Mouse (Mus musculus) embryonic facial prominence, embryonic 15.5 days (tissue): ENCODE data around the gene Ppil6. TPM values are rescaled to one million over a fixed set of nuclear protein-coding genes. Genes with fewer than 3 reads are reported as not detected.

Experiments
- ATAC-seq: fragments of 200-750 bp; cut with Nextera tagmentation; 2 replicates; pipeline ENCODE4 v1.8.0; 2017; ENCODE audit warnings: low read depth, moderate TSS enrichment; ENCODE audit not compliant: insufficient number of reproducible peaks, low FRiP score, low TSS enrichment
- H3K27ac ChIP-seq: fragments of 300-500 bp; sonication (generic); replicated peaks from 2 replicates; pipeline ENCODE4 v1.5.1; 2015; ENCODE audit warnings: mild to moderate bottlenecking, inconsistent platforms
- H3K27me3 ChIP-seq: fragments of 300-500 bp; sonication (generic); 2 replicates; pipeline ENCODE4 v1.6.1; 2015; ENCODE audit warnings: inconsistent platforms
- H3K36me3 ChIP-seq: fragments of 300-500 bp; sonication (generic); 2 replicates; pipeline ENCODE4 v1.6.1; 2015; ENCODE audit warnings: mild to moderate bottlenecking, inconsistent platforms
- H3K4me1 ChIP-seq: fragments of 300-500 bp; sonication (generic); 2 replicates; pipeline ENCODE4 v1.6.1; 2015; ENCODE audit warnings: inconsistent platforms
- H3K4me2 ChIP-seq: fragments of 300-500 bp; sonication (generic); replicated peaks from 2 replicates; pipeline ENCODE4 v1.6.1; 2015; ENCODE audit warnings: mild to moderate bottlenecking, inconsistent platforms
- H3K4me3 ChIP-seq: fragments of 300-500 bp; sonication (generic); replicated peaks from 2 replicates; pipeline ENCODE4 v1.5.1; 2015; ENCODE audit warnings: mild to moderate bottlenecking, inconsistent platforms
- H3K9ac ChIP-seq: fragments of 300-500 bp; sonication (generic); 2 replicates; pipeline ENCODE4 v1.6.1; 2015; ENCODE audit warnings: inconsistent platforms
- H3K9me3 ChIP-seq: fragments of 300-500 bp; sonication (generic); replicated peaks from 2 replicates; pipeline ENCODE4 v1.6.1; 2016; ENCODE audit warnings: inconsistent platforms
- WGBS: fragments of 180-500 bp; shearing (Covaris S2); methylation state at CpG from one replicate; pipeline ENCODE4 v1.1.7; 2015; 5-methylcytosine and 5-hydroxymethylcytosine counted together
- polyA plus RNA-seq: library from polyadenylated mRNA; unstranded; fragments of >200 nt; fragmentation: Nextera tagmentation; extraction: Ambion mirVana; gene quantifications from 2 replicates; pipeline ENCODE4 v1.2.1, GENCODE M21; 2015

Gene Ppil6
- polyA plus RNA-seq, 1 experiment from 2014 or later, result 6.1 TPM

- Histone ChIP-seq H3K4me2 (no peak overlapping the region), H3K4me1 (peaks cover 20% of the 10 kb centered on the region), H3K9me3 (peaks cover 4% of the 10 kb centered on the region), H3K27me3 (no peaks in the 10 kb centered on the region), H3K9ac (no peak overlapping the region), H3K27ac (peak overlapping the region; percentile 65; the same call in 1 of the 2 replicates), H3K36me3 (no peaks in the 10 kb centered on the region), H3K4me3 (no peak overlapping the region)
- 55% methylated on average over 7 of the region's 7 CpGs for WGBS
- ATAC-seq, result no peak
Measured at GRCm38 (mm10) chr10:41550711-41551110, 60.5 kb downstream of the Ppil6 start.

- no peak overlapping the region for H3K4me2 ChIP-seq
- peaks cover 4% of the 10 kb centered on the region for H3K9me3 ChIP-seq
- no peak overlapping the region for H3K4me3 ChIP-seq
- no peak overlapping the region for H3K9ac ChIP-seq
- no peaks in the 10 kb centered on the region for H3K36me3 ChIP-seq
- 26% methylated on average over 3 of the region's 3 CpGs for WGBS
- peak overlapping the region; percentile 77 for H3K27ac ChIP-seq
- no peaks in the 10 kb centered on the region for H3K27me3 ChIP-seq
- H3K4me1 ChIP-seq, result peaks cover 20% of the 10 kb centered on the region
- ATAC-seq, result no peak
Measured at GRCm38 (mm10) chr10:41552319-41552718, 62.1 kb downstream of the Ppil6 start.

- Histone ChIP-seq H3K4me3 (no peak overlapping the region), H3K9ac (no peak overlapping the region), H3K4me2 (no peak overlapping the region), H3K27me3 (no peaks in the 10 kb centered on the region), H3K4me1 (peaks cover 20% of the 10 kb centered on the region), H3K36me3 (no peaks in the 10 kb centered on the region), H3K27ac (peak overlapping the region; percentile 77), H3K9me3 (peaks cover 4% of the 10 kb centered on the region)
- 23% methylated on average over 14 of the region's 14 CpGs for WGBS
- peak; percentile 82 for ATAC-seq
Measured at GRCm38 (mm10) chr10:41552847-41553589, 62.8 kb downstream of the Ppil6 start.

- Histone ChIP-seq H3K9ac (no peak overlapping the region), H3K4me1 (peaks cover 20% of the 10 kb centered on the region), H3K36me3 (no peaks in the 10 kb centered on the region), H3K4me3 (no peak overlapping the region), H3K27me3 (no peaks in the 10 kb centered on the region), H3K9me3 (peaks cover 4% of the 10 kb centered on the region), H3K27ac (peak overlapping the region; percentile 77), H3K4me2 (no peak overlapping the region)
- ATAC-seq, result no peak
- 60% methylated on average over 4 of the region's 4 CpGs for WGBS
Measured at GRCm38 (mm10) chr10:41553711-41554110, 63.5 kb downstream of the Ppil6 start.

GRCm38 (mm10) chr10:41555081-41555480 lies 64.8 kb downstream of the Ppil6 start:
- no peaks in the 10 kb centered on the region for H3K27me3 ChIP-seq
- no peak overlapping the region for H3K9ac ChIP-seq
- no peak overlapping the region for H3K4me2 ChIP-seq
- WGBS, result 67% methylated on average over 3 of the region's 3 CpGs
- no peak for ATAC-seq
- H3K4me1 ChIP-seq, result peaks cover 20% of the 10 kb centered on the region
- peaks cover 5% of the 10 kb centered on the region; the same call in 1 of the 2 replicates for H3K9me3 ChIP-seq
- H3K27ac ChIP-seq, result no peak overlapping the region
- no peak overlapping the region for H3K4me3 ChIP-seq
- no peaks in the 10 kb centered on the region for H3K36me3 ChIP-seq

- 86% methylated on average over 1 of the region's 1 CpGs for WGBS
- H3K4me3 ChIP-seq, result no peak overlapping the region
- no peak for ATAC-seq
- no peak overlapping the region for H3K4me2 ChIP-seq
- peaks cover 4% of the 10 kb centered on the region for H3K4me1 ChIP-seq
- no peak overlapping the region for H3K27ac ChIP-seq
- no peak overlapping the region for H3K9ac ChIP-seq
- H3K9me3 ChIP-seq, result peaks cover 9% of the 10 kb centered on the region; the same call in 1 of the 2 replicates
- H3K36me3 ChIP-seq, result no peaks in the 10 kb centered on the region
- H3K27me3 ChIP-seq, result no peaks in the 10 kb centered on the region
Measured at GRCm38 (mm10) chr10:41558401-41558800, 68.2 kb downstream of the Ppil6 start.

- Histone ChIP-seq H3K4me2 (no peak overlapping the region), H3K36me3 (no peaks in the 10 kb centered on the region), H3K4me1 (peaks cover 9% of the 10 kb centered on the region), H3K9ac (no peak overlapping the region), H3K27ac (no peak overlapping the region), H3K9me3 (peaks cover 9% of the 10 kb centered on the region; the same call in 1 of the 2 replicates), H3K27me3 (no peaks in the 10 kb centered on the region), H3K4me3 (no peak overlapping the region)
- no peak for ATAC-seq
- whole genome bisulfite sequencing, result 93% methylated on average over 10 of the region's 10 CpGs
Measured at GRCm38 (mm10) chr10:41561701-41562395, 71.6 kb downstream of the Ppil6 start.

Other genes with a start within 250 kb of the Ppil6 start
- gene Fig4, start 187.2 kb upstream of the Ppil6 start, polyA plus RNA-seq, result 14.4 and 15.5 TPM in 2 replicates
- gene Ak9, start 186.5 kb upstream of the Ppil6 start, polyA plus RNA-seq, result 0.56 and 1.1 TPM in 2 replicates
- gene Zbtb24, start 40.1 kb upstream of the Ppil6 start, polyA plus RNA-seq, result 18.9 and 19.4 TPM in 2 replicates
- 39.6 and 40.8 TPM in 2 replicates for gene Mical1, start 14.1 kb upstream of the Ppil6 start, polyA plus RNA-seq
- 58.6 and 60.8 TPM in 2 replicates for gene Smpd2, start 70 bp upstream of the Ppil6 start, polyA plus RNA-seq
- gene Cd164, start 29.0 kb downstream of the Ppil6 start, polyA plus RNA-seq, result 185 TPM in 2 replicates
- 2.1 and 2.9 TPM in 2 replicates for gene Ccdc162, start 226.2 kb downstream of the Ppil6 start, polyA plus RNA-seq